In the genomic region with DNA sequence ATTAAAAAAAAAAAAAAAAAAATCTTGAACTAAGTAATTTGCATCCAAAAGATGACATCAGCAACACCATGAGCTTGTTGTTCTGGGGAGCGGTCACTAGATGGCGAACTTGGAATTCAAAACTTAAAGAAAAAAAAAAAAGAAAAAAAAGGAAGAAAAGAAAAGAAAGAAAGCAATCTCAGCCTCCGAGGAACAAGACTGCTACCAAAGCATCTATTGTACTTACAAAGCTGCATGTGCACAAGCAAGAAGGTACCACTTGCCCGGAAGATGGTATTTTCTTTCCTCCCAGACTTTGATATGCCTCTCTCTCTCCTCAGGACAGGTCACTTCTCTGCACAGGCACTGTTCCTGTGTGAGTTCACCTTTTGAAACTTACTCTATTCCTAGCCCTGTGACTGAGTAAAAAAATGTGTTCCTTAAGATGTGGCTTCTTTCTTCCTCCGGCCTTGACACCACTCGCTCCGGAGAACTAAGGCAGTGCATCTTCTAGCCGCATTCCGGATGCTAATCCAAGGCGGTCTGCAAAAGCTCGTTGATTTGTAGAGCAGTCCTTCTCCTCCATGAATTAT, we compare ENCODE assay signal across 8 mouse cellular contexts.
DNase-seq lines count a peak whose midpoint lies in the region; ATAC-seq and TF ChIP-seq lines count a peak whose summit lies in the region.

No protein-coding gene starts in this region.

- no peak overlapping the region for H3K27ac ChIP-seq in MEL (ENCODE audit: control insufficient read depth, low read depth, low read length)
- no peak overlapping the region for H3K27ac ChIP-seq in embryonic facial prominence, embryonic 15.5 days (replicated peaks)
- peak overlapping the region; percentile 56; the same call in 1 of the 2 replicates for H3K27ac ChIP-seq in hindbrain, embryonic 10.5 days
- no peak overlapping the region for H3K27ac ChIP-seq in midbrain, embryonic 11.5 days (ENCODE audit: low read depth, low read length)
- H3K27ac ChIP-seq in stomach, embryonic 16.5 days (ENCODE audit: low read length), result no peak overlapping the region

- intact Hi-C loops in left cerebral cortex, postnatal 14 days (cut with DNase I), result loop anchor here (2.0 to 5.0 kb wide), 2 partner anchors 857 to 934 kb away; no protein-coding TSS in a partner anchor

- DNase-seq in CD4-positive helper T cell, adult 2 months (ENCODE audit: low read depth, low spot score), result peak; percentile 4
- DNase-seq in MEL (ENCODE audit: low read depth, low spot score), result peak; percentile 65
- DNase-seq in hindbrain, embryonic 10.5 days (ENCODE audit: low spot score), result peak; percentile 21
- DNase-seq in left cerebral cortex, postnatal 14 days (ENCODE audit: low spot score in 2 of 2), result peak; percentile 65 to 67
- DNase-seq in midbrain, embryonic 11.5 days (ENCODE audit: low spot score, missing footprints), result peak; percentile 90
- DNase-seq in urinary bladder, postnatal 4 days (ENCODE audit: low spot score in 2 of 2), result no peak

- no peak for ATAC-seq in embryonic facial prominence, embryonic 15.5 days (ENCODE audit: insufficient number of reproducible peaks, low FRiP score, low TSS enrichment, low read depth)
- ATAC-seq in midbrain, embryonic 11.5 days (ENCODE audit: low FRiP score), result peak; percentile 59
- ATAC-seq in stomach, embryonic 16.5 days (ENCODE audit: insufficient read depth, low FRiP score), result no peak

- no peak for TF ChIP-seq EP300 in MEL (IDR thresholded peaks at IDR 0.05; ENCODE audit: low read depth in 1 of 2, low read length in 2 of 2)

- no peaks in the 10 kb centered on the region for H3K9me3 ChIP-seq in MEL (replicated peaks; ENCODE audit: insufficient read depth, low read length)
- H3K9me3 ChIP-seq in embryonic facial prominence, embryonic 15.5 days (replicated peaks), result no peaks in the 10 kb centered on the region
- no peaks in the 10 kb centered on the region for H3K9me3 ChIP-seq in hindbrain, embryonic 10.5 days
- no peaks in the 10 kb centered on the region for H3K9me3 ChIP-seq in midbrain, embryonic 11.5 days (ENCODE audit: control insufficient read depth, low read length)
- no peaks in the 10 kb centered on the region for H3K9me3 ChIP-seq in stomach, embryonic 16.5 days (replicated peaks; ENCODE audit: control insufficient read depth, low read length)

- no peak overlapping the region for H3K9ac ChIP-seq in MEL (ENCODE audit: control insufficient read depth, low read depth, low read length, poor library complexity, severe bottlenecking)
- no peak overlapping the region for H3K9ac ChIP-seq in embryonic facial prominence, embryonic 15.5 days
- H3K9ac ChIP-seq in midbrain, embryonic 11.5 days (ENCODE audit: low read length), result peak overlapping the region; percentile 42; the same call in 1 of the 2 replicates
- no peak overlapping the region for H3K9ac ChIP-seq in stomach, embryonic 16.5 days (ENCODE audit: low read length)

- no peak for TF ChIP-seq POLR2A in MEL (IDR thresholded peaks at IDR 0.05; ENCODE audit: control insufficient read depth in 1 of 2, insufficient read depth in 1 of 2, low read depth in 1 of 2, low read length in 2 of 2, poor library complexity in 1 of 2)

- 14% methylated on average over 11 of the region's 11 CpGs for WGBS in embryonic facial prominence, embryonic 15.5 days
- 44% methylated on average over 11 of the region's 11 CpGs for WGBS in hindbrain, embryonic 10.5 days
- WGBS in midbrain, embryonic 11.5 days, result 33% methylated on average over 11 of the region's 11 CpGs
- WGBS in stomach, embryonic 16.5 days, result 38% methylated on average over 11 of the region's 11 CpGs

- TF ChIP-seq RAD21 in MEL (IDR thresholded peaks at IDR 0.05; ENCODE audit: low read depth, low read length), result peak; percentile 94

- H3K36me3 ChIP-seq in MEL (ENCODE audit: control insufficient read depth in 1 of 2, insufficient read depth in 2 of 2, low read length in 2 of 2), result no peaks in the 10 kb centered on the region; a peak in 1 of 4 replicates
- no peaks in the 10 kb centered on the region for H3K36me3 ChIP-seq in embryonic facial prominence, embryonic 15.5 days
- H3K36me3 ChIP-seq in hindbrain, embryonic 10.5 days, result no peaks in the 10 kb centered on the region
- no peaks in the 10 kb centered on the region for H3K36me3 ChIP-seq in midbrain, embryonic 11.5 days (ENCODE audit: control insufficient read depth, insufficient read depth, low read length)
- H3K36me3 ChIP-seq in stomach, embryonic 16.5 days (ENCODE audit: control insufficient read depth, insufficient read depth, low read length), result no peaks in the 10 kb centered on the region

- TF ChIP-seq CTCF in MEL (IDR thresholded peaks at IDR 0.05 in 2 of 3, conservative IDR thresholded peaks at IDR 0.05 in 1 of 3; ENCODE audit: control insufficient read depth in 1 of 3, insufficient read depth in 1 of 3, low read depth in 2 of 3, low read length in 3 of 3, poor library complexity in 1 of 3, severe bottlenecking in 1 of 3), result peak; percentile 37 to 75 (median 48)

- no peak overlapping the region for H3K4me3 ChIP-seq in MEL (ENCODE audit: control insufficient read depth in 1 of 2, insufficient read depth in 1 of 2, low read depth in 2 of 2, low read length in 2 of 2)
- H3K4me3 ChIP-seq in embryonic facial prominence, embryonic 15.5 days (replicated peaks), result peak overlapping the region; percentile 34
- peak overlapping the region; percentile 37 for H3K4me3 ChIP-seq in hindbrain, embryonic 10.5 days
- H3K4me3 ChIP-seq in midbrain, embryonic 11.5 days (ENCODE audit: low read depth, low read length), result no peak overlapping the region
- H3K4me3 ChIP-seq in stomach, embryonic 16.5 days (replicated peaks; ENCODE audit: low read length), result peak overlapping the region; percentile 31

- no peaks in the 10 kb centered on the region for H3K4me1 ChIP-seq in MEL (ENCODE audit: control insufficient read depth in 1 of 2, insufficient read depth in 2 of 2, low read length in 2 of 2)
- no peaks in the 10 kb centered on the region for H3K4me1 ChIP-seq in embryonic facial prominence, embryonic 15.5 days
- H3K4me1 ChIP-seq in hindbrain, embryonic 10.5 days (replicated peaks), result peaks cover 4% of the 10 kb centered on the region; the same call in 1 of the 2 replicates
- no peaks in the 10 kb centered on the region for H3K4me1 ChIP-seq in midbrain, embryonic 11.5 days (ENCODE audit: control insufficient read depth, insufficient read depth, low read length)
- H3K4me1 ChIP-seq in stomach, embryonic 16.5 days (ENCODE audit: control insufficient read depth, insufficient read depth, low read length), result no peaks in the 10 kb centered on the region

- H3K27me3 ChIP-seq in MEL (ENCODE audit: control insufficient read depth in 1 of 2, insufficient read depth in 2 of 2, low read length in 2 of 2), result peaks cover 7 to 21% of the 10 kb centered on the region in 2 experiments
- peaks cover 6% of the 10 kb centered on the region; the same call in 1 of the 2 replicates for H3K27me3 ChIP-seq in embryonic facial prominence, embryonic 15.5 days
- H3K27me3 ChIP-seq in hindbrain, embryonic 10.5 days (ENCODE audit: insufficient read depth, poor library complexity, severe bottlenecking), result no peaks in the 10 kb centered on the region; the same call in 1 of the 2 replicates
- H3K27me3 ChIP-seq in midbrain, embryonic 11.5 days (ENCODE audit: control insufficient read depth, insufficient read depth, low read length), result no peaks in the 10 kb centered on the region
- H3K27me3 ChIP-seq in stomach, embryonic 16.5 days (ENCODE audit: control insufficient read depth, insufficient read depth, low read length), result no peaks in the 10 kb centered on the region; the same call in 1 of the 2 replicates

- H3K79me2 ChIP-seq in MEL (ENCODE audit: control insufficient read depth, insufficient read depth, low read length, poor library complexity), result no peaks in the 10 kb centered on the region

- peak overlapping the region; percentile 49 for H3K4me2 ChIP-seq in embryonic facial prominence, embryonic 15.5 days (replicated peaks)
- peak overlapping the region; percentile 40 for H3K4me2 ChIP-seq in midbrain, embryonic 11.5 days
- peak overlapping the region; percentile 46 for H3K4me2 ChIP-seq in stomach, embryonic 16.5 days (ENCODE audit: low read depth, low read length)

TF ChIP-seq in MEL, 35 proteins besides CTCF, POLR2A, EP300 and RAD21:
- TF ChIP-seq MAFK (IDR thresholded peaks at IDR 0.05; ENCODE audit: borderline replicate concordance, low read depth, low read length) (no peak), UBTF (IDR thresholded peaks at IDR 0.05; ENCODE audit: borderline replicate concordance, insufficient read depth, low read depth, low read length) (no peak), TAL1 (IDR thresholded peaks at IDR 0.05; ENCODE audit: low read length) (no peak), SMC3 (IDR thresholded peaks at IDR 0.05; ENCODE audit: low read depth, low read length) (peak; percentile 86), ETS1 (IDR thresholded peaks at IDR 0.05; ENCODE audit: low read depth, low read length) (no peak), ZNF384 (IDR thresholded peaks at IDR 0.05; ENCODE audit: low read depth, low read length) (peak; percentile 98), MEF2A (IDR thresholded peaks at IDR 0.05; ENCODE audit: extremely low read depth, insufficient replicate concordance, low read depth, low read length, poor library complexity, severe bottlenecking) (no peak), MYB (IDR thresholded peaks at IDR 0.05; ENCODE audit: low read depth, low read length) (no peak), USF2 (IDR thresholded peaks at IDR 0.05; ENCODE audit: borderline replicate concordance in 1 of 2, insufficient read depth in 1 of 2, low read depth in 1 of 2, low read length in 2 of 2) (no peak), ZC3H11A (IDR thresholded peaks at IDR 0.05; ENCODE audit: low read depth, low read length) (peak; percentile 81), E2F4 (IDR thresholded peaks at IDR 0.05; ENCODE audit: borderline replicate concordance, low read depth, low read length) (no peak), MXI1 (IDR thresholded peaks at IDR 0.05; ENCODE audit: low read depth, low read length) (no peak), JUND (IDR thresholded peaks at IDR 0.05; ENCODE audit: low read depth, low read length) (no peak), NELFE (IDR thresholded peaks at IDR 0.05; ENCODE audit: low read depth, low read length) (no peak)

Comparison
In these comparisons a context has a peak if more than half of its experiments do, and no peak if none do; other contexts are left out.
1. DNase-seq: peak in CD4-positive helper T cell, adult 2 months (single experiment), MEL (single experiment), hindbrain, embryonic 10.5 days (single experiment), left cerebral cortex, postnatal 14 days (2 of 2) and midbrain, embryonic 11.5 days (single experiment); none in urinary bladder, postnatal 4 days (0 of 2).
2. H3K4me3 ChIP-seq: peak in embryonic facial prominence, embryonic 15.5 days (single experiment), hindbrain, embryonic 10.5 days (single experiment) and stomach, embryonic 16.5 days (single experiment); none in MEL (0 of 2) and midbrain, embryonic 11.5 days (single experiment).
3. Peak in every context shown above with its lines, with median percentiles within 50 percentile points of each other: H3K4me2 ChIP-seq.